Mouse (Mus musculus): ENCODE results near the gene Amph.

The Amph gene

DNA sequence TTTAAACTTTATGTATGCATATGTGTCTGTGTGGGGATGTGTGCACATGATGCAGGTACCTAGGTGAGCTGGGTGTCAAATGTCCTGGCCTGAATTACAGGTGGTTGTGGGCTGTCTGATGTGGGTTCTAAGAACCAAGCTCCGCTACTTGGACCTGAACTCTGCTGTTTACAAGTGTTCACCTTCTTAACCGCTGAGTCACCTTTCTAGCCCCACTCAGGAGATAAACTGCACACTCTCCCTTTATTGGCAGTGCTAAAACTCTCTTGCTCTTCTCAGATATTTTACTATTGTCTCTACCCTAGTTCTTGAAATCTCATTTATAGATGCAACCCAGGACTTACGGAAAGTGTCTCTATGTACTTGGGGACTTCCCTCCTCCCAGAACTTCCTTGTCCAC, 199.5 kb downstream of the Amph start:
- DNase-seq: no peak

DNA sequence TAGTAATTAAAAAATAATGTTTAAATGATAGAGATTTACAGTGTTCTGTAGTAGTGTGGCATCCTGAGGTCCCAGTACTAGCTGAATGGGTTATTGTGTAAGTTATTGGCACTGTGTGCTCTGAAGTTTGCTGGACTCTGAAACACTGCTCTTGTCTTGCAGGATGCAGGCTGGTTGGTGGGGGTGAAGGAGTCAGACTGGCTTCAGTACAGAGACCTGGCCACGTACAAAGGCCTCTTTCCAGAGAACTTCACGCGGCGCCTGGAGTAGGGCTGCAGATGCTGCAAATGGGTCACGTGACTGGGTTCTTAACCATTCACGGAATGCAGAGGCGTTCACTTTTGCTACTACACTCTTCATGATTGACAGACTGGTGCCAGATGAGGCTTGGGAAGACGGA, 201.6 kb downstream of the Amph start:
- no peak for DNase-seq

DNA sequence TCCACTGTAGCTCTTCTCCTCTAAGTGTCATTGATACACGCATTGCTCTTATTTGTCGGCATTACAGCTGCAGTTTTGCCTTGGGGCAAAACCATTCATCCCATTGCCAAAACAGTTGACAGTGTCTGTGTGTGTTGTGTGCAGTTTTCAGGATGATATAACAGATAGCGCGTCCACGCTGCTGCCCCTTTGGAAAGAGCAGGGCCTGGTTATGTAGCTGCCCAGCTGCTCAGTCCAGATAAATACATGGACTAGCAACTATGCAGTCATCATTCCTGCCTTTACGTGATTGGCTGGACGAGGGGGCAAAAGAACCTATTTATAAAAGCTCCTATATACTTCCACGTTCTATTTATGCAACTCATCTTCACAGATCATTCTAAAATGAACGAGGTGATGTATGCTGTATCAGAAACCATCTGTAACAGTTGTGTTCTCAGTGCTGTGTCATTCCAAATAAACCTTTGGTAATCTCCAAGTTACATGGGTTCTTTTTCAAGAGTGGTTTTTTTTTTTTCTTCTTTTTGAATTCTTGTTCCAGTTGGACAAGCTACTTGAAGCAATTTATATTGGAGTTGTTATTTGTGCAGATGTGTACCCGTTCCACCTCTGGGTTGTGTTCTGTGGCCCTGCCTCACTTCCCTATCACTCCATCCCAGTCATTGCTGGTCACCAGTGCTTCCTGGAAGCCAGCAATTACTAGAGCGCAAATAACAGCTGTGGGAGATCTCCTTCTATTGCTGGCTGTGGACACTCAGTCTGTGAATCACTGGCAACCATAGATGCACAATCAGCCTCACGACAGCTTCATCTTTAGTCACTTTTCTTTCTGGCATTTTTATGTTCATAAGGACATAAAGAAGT, 202.7 kb downstream of the Amph start:
- no peak for DNase-seq

DNA sequence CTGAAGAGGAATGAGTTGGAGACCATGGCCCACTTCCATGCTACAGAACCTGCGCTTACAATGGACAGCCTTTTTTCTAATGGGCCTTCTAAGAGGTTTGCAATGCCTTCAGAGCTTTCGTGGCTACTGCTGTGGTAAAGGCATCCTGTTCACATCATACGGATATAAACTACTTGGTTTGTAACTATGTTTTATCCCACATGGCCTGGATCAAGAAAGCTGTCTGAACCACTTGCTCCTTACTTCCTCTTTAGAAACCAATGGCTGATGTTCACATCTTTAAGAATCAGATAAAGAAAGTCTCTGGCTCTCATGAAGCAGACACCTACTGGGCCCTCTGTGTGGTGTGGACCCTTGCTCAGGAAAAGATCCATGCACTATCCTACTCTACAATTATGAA, 204.1 kb downstream of the Amph start:
- no peak for DNase-seq

DNA sequence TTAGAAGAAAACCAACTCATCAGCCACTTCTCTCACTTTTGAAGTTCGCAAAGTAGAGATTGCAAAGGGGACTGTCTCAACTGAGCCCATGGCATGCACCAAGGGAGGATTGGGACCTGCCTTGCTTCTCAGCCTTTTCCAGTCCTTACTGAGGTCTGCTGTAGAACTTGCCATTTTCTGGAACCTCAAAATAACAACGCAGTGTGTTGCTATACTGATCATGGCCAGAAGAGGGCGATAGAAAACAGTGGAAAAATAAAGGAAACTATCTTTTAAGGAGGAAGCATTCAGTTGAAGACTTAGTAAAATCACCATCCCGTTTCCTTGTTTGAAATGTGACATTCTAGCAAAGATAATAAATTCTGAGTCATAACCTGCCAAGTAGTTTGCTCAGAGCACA, 210.5 kb downstream of the Amph start:
- DNase-seq: peak; percentile 58

DNA sequence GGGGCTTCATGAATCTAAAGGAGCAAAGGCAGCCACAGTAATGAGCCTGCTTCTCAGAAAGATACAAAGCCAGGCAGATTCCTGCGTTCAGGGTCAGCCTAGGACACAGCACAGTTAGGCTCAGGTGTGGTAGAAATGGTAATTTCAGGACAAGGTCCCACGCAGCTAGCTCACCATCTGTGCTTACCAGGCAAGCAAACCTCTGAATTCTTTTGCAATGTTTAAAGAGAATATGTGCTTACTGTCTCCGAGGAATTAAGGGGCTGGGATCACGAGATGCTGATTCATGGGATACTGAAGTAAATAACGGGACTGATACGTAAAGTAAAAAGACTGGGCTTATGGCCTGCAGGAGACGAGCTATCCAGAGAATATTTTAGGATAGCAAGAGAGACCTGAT, 212.6 kb downstream of the Amph start:
- DNase-seq: no peak

DNA sequence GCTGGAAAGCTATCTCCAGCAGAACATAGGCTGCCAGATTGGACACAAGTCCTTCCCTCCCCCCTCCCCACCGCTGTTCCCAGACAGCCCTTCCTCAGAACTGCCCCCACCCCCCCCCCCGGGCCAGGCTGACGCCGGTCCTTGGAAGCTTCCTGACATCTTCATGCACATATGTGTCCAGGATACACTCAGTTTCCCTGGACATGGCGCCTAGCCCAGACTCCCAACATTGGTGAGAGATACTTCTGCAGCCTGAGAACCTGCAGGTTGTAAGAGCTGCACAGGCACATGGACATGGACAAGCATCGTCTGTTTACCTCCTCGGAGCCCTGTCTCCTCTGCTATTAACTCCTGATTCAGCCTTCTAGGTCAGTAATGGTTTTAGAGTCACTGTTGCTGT, 213.1 kb downstream of the Amph start:
- no peak for DNase-seq

DNA sequence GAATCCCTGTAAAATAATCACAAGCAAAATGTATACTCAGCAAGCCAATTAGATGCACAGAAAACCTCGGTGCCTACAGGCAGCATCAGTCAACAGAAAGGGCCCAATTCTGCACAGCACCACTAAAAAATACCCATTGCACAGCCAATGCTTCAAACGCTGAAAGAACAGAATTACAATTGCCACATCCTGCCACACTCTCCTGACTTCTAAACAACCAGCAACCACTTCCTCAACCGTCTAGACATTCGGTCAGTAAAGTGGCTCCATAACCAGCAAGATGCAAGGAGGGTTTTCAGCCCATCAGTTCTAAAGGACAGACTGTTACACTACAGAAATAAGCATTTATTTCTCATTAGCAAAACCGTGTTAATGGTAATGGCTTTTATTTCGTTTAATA, 214.1 kb downstream of the Amph start:
- DNase-seq: peak; percentile 70

DNA sequence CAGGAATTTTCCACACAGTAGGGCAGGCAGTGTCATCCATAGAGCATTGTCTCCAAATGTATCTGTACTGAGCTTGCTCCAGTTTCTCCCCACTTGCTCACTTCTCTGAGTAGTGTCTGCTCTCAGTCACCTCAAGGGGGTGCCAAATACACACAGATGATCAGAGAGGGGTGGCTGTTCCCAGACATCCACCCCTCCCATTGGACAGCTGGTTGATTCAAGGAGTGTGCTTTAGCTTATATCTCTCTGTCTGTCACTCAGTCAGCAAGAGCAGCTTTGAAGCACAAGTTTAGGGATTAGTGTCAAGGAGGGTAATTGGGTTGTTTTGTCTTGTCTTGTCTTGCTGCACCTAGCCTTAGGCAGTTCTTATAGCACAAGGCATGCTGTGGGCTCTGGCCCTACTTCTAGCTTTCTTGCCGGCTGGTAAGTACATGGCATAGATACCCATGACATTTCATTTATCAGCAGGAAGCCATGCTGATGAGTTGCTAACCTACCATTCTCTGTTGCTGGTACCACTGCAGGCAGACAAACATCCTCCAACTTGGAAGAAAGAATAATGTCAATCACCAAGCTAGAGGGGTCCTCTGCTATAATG, 229.8 kb downstream of the Amph start:
- peak; percentile 70 for DNase-seq

DNA sequence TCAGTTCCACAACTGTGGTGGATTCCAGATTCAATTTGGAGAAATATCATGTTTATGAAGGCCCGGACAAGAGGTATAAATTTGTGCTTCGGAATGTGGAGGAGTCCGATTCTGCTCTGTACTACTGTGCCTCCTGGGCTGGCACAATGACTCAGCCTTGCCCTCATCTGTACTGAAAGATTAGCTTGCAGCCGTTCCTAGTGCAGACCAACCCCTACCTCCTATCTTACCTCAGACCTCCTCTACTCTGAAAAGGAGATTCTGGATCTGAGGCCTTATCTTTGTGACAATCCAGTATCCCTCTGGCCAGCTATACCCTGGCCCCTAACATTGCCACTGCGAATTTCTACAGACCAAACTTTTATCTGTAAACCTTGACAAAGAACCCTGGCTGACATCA, 230.3 kb downstream of the Amph start:
- no peak for DNase-seq

DNA sequence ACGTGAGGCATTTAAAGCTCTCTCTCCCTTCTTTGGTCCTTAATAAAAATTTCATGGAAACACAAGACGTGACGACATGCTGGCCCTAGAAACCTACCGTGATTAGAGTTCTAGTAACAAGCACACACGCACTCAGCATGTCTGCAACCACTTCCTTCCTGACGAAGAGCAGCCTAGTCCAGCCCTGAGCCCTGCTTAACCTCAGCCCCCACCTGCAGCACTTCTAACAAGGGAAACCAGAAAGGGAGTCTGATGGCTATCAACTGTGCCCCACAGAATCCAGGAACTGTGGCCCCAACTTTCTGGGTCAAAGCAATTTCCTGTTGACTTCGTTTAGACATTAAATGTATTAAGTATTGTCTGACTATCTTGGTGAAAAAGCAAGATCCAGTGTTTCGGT, 234.3 kb downstream of the Amph start:
- DNase-seq: peak; percentile 67

DNA sequence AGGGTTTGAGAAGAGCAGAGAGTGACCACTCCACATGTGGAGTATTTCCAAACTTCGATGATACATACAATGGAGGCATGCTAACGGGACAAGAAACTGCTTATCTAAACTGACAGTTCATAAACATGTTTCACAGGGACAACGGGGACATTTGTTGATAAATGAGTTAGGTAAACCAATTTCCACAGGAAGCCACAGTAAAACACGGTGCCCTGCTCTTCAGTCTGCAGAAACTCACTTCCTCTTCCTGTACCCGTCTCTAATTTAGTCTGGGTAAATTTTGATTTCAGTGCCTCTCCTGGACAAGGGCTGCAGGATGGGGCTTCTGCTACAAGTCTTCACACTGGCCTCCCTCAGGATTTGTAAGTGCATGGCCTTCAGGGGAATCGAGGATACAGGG, 242.0 kb downstream of the Amph start:
- no peak for DNase-seq

DNA sequence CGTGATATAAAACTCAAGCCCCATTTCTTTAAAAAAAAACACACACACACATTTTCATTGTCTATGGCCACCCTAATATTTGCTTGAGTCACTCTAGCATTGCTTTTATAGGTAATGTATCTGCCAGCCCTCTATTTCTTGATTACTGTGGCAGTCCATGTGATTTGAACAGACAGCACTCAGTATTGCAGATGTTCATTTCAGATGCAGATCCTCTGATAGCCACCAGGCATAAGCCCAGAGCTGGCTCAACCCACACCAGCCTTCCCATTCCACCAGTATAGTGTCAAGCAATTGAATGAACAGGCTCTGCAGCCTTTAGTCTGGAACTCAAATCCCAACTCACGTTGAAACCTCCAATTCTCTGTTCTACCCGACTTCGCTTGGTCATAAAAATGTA, 246.8 kb downstream of the Amph start:
- DNase-seq: no peak

DNA sequence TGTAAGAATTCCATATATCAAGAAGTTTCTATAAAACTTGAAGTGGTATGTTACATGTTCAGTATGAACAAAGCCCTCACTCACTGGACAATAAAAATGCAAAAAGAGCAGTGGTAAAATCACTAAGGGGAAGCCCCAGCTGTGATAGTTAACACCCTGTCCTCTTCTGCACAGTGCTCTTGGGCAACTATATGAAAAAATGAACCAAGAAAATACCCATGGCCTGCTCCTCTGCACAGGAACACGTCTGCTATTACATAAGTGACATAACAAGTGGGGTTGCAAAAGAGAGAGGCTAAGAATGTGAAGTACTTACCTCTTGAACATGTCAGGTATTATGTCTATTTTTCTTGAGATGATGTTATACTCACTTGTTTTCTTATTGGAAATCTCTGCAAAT, 247.5 kb downstream of the Amph start:
- DNase-seq: no peak

All from thymus, postnatal 25 days (tissue).